Mouse (Mus musculus): Measurements from ENCODE around the gene Atp5g1.
"Not testable (repeated sequence)": the region's sequence is repeated elsewhere in the genome, so short reads cannot be mapped to it uniquely, and the experiment has no call there.

The Atp5g1 gene

DNA sequence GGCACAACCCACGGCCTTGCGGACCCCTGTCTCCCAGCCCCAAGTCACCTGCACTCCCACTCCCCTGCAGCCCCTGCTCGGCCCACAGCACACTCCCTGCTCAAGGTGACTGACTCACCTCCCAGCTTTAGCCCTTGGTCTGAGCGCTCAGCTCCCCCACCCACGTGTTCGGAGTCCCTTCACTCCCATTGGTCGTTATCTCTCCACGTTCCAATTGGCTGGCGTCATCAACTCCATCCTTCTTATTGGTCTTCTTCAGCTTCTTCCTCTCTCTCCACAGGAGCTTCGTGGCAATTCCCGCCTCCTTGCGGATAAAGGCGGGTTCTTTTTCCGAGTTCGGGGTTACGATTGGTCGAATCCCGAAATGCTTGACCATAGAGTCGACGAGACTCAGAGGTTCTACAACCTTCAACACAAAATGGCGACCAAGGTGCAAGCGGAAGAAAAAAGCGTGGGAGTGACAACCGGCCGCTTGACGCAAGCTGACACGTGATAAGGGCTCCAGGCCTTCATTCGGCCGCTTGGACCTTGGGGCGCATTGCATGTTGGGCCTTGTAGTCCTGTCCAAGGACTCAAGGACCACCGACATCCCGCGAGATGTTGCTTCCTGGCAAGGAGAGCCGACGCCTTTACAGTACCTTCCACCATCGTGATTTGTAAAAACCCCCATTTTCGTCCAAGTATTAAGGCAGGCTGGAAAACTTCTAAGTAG, at the start of gene Atp5g1:
Gene Atp5g1, minus strand, starts transcription at position 162 of the 712 bp plus-strand sequence.
- DNase-seq (ENCODE audit: low spot score in 2 of 2): peak; percentile 99

DNA sequence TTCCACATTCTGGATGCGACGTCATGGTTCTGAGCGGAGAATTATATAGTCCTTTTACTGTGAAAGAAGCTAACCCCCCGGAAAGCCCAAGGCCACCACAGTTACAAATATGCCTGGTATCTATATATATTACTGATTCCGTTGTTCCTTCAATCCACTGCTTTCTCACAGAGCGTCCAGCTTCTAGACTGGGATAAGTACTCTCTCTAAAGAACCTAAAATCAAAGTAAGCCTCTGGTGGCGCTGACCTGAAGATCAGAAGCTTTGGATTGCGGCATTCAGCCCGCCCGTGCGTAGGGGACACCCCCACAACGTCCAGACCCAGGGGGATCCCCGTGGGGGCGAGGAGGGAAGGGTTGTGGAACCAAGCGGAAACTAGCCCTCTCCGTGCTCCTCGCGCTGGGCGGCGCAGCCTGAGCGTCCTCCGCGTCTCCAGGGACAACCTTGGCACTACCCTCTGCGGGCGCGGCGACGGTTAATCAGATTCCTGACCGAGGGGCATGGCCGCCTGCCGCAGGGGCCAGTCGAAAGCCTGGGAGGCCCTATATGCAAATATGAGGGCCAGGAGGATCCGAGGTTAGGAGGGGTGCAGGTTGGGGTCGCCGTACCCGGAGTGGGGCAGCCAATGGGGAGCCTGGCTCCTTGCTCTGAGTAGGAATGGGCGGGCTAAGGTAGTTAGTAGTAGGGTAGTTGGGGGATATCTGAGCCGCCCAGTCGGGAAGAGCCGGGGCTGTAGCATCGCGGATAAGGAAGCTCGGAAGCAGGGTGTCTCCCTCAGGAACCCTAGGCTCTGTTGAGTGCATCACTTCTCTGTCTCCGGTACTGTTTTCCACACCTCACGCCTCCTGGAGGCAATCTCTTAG, 48.8 kb upstream of the Atp5g1 start:
- DNase-seq (ENCODE audit: low spot score in 2 of 2): no peak

DNA sequence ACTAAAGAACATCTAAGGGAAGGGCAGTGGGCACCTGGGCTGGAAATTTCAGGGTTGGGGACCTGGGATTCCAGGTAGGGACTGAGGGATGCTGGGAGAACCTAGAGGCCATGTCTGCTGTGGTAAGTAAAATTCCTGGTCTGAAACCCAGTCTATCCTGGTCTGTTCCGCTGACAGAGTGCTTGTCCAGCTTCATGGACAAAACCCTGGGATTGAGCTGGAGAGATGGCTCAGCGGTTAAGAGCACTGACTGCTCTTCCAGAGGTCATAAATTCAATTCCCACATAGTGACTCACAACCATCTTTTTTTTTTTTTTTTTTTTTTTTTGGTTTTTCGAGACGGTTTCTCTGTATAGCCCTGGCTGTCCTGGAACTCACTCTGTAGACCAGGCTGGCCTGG, 47.3 kb upstream of the Atp5g1 start:
- DNase-seq (ENCODE audit: low spot score in 2 of 2): not testable (repeated sequence)

DNA sequence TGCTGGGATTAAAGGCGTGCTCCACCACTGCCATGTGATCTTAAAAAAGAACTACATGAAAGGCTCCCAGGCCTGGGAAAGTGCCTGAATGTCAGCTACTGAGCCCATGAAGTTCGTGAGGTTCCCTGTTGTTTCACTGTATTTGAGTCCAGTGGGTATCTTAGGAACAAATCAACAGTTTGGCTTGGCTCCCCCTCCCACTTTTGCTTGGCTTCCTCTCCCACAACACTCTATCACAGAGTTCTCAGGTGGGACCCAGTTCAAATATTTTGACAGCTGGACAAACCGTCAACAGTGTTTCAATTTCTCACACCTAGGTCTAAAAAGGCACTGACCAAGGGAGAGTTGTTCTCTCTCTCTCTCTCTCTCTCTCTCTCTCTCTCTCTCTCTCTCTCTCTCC, 43.9 kb upstream of the Atp5g1 start:
- DNase-seq (ENCODE audit: low spot score in 2 of 2): no peak

DNA sequence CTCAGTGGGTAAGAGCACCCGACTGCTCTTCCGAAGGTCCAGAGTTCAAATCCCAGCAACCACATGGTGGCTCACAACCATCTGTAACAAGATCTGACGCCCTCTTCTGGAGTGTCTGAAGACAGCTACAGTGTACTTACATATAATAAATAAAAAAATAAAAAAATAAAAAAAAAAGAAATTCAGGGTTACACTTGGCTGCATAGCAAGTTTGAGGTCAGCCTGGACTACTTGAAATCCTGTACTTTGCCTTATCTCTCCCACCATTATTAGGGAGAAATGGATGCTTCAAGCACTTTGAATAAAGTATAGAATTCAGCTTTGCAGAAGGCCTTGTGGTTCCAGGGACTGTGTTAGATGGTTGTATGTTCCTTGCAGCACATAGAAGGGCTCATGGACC, 41.5 kb upstream of the Atp5g1 start:
- DNase-seq (ENCODE audit: low spot score in 2 of 2): not testable (repeated sequence)

DNA sequence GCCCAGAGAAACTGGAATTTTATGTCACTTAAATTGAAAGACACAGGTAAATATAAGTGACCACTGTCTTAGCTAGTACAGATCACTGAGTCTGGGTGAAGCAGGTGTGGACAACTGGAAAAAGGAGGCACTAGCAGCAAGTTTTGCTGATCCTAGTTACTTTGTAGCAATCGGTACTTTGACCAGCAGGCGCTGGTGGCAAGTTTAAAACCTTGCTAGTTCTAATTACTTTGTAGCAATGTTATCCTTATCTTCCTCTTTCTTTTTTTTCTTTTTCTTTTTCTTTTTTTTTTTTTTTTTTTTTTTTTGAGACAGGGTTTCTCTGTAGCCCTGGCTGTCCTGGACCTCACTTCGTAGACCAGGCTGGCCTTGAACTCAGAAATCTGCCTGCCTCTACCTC, 40.6 kb upstream of the Atp5g1 start:
- DNase-seq (ENCODE audit: low spot score in 2 of 2): no peak

DNA sequence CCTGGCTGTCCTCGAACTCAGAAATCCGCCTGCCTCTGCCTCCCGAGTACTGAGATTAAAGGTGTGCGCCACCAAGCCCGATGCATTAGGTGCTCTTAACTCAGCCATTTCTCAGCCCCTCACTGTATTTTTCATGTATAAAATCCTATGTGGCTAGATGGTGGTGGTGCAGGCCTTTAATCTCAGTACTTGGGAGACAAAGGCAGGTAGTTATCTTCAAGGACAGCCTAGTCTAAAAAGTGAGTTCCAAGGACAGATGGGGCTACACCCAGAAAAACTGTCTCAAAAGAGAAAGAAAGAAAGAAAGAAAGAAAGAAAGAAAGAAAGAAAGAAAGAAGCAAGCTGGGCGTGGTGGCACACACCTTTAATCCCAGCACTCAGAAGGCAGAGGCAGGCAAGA, 39.9 kb upstream of the Atp5g1 start:
- DNase-seq (ENCODE audit: low spot score in 2 of 2): no peak

DNA sequence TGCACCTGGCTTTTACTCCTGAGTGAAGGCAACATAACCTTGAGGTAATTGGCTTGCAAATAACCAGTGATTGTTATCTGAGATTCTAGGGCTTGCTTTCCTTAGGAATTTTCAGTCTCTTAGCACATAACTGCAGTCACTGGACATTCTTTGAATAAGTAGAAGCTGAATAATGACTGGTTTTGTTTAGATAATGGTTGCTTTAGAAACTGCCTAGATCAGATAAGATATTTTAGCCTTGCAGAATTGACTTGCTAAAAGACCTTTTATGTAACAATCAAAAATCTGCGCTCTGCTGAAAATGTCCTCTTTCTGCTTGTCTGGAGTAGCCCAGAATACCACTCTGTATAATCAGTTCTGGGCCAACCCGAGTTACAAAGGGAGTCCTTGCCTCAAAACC, 38.6 kb upstream of the Atp5g1 start:
- DNase-seq (ENCODE audit: low spot score in 2 of 2): no peak

DNA sequence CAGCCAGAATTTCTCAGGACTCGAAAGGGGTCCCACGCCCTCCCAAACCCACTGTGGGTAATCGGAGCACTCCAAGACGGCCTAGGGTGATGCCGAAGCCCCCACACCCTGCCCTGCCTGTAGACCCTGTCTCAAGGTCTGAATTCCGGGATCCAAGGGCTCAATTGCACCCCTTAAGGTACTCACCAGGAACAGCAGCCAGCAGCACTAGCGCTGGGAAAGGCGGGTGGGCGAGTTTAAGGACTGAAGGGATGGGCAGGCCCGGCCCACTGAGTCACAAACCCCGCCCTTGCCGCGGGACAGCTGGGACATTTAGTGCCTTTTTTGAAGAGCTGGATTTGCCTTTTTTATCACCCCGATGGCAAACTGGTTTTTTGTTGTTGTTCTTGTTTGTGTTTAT, 36.3 kb upstream of the Atp5g1 start, which contains the start of gene Calcoco2:
Gene Calcoco2, minus strand, starts transcription at position 214 of the 400 bp plus-strand sequence.
- DNase-seq (ENCODE audit: low spot score in 2 of 2): no peak

DNA sequence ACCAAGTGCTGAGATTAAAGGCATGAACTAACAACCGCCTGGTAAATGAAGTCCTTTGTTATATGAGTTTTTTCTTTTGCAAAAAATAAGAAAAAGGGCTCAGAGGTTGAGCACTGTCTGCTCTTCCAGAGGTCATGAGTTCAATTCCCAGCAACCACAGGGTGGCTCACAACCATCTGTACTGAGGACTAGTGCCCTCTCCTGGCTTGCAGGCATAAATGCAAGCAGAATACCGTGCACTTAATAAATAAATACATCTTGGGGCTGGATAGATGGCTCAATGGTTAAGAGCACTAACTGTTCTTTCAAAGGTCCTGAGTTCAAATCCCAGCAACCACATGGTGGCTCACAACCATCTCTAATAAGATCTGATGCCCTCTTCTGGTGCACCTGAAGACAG, 35.5 kb upstream of the Atp5g1 start:
- DNase-seq (ENCODE audit: low spot score in 2 of 2): not testable (repeated sequence)

DNA sequence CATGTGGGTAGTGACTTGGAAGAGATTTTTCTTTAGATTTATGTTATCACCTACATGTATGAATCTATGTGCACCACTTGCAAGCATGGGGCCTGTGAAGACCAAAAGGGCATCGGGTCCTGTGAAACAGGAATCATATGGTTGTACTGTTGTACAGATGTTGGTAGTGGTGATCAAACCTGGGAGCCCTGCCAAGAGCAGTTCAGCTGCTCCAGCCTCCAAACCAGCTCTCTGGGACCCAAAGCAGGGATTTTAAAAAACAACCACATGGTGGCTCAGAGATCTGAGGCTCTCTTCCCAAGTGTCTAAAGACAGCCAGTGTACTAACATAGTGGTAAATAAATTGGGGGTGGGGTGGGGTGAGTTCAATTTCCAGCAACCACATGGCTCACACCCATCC, 32.9 kb upstream of the Atp5g1 start:
- no peak for DNase-seq (ENCODE audit: low spot score in 2 of 2)

DNA sequence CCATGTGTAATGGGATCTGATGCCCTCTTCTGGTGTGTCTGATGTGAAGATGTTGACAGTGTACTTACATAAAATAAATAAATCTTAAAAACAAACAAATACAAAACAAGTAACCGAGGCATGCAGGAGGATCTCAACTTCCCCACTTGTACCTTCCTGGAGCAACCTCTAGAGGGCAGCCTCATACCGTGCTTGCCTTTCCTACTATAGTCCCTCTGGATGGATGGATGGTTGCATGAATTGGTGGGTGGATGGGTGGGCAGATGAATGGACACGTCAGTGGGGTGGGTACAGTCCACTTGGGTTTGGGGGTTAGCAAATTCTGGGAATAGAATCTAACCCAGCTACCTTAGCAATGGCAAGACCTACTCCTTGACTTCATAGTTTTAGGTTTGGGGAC, 17.9 kb upstream of the Atp5g1 start:
- DNase-seq (ENCODE audit: low spot score in 2 of 2): peak; percentile 20 to 37

DNA sequence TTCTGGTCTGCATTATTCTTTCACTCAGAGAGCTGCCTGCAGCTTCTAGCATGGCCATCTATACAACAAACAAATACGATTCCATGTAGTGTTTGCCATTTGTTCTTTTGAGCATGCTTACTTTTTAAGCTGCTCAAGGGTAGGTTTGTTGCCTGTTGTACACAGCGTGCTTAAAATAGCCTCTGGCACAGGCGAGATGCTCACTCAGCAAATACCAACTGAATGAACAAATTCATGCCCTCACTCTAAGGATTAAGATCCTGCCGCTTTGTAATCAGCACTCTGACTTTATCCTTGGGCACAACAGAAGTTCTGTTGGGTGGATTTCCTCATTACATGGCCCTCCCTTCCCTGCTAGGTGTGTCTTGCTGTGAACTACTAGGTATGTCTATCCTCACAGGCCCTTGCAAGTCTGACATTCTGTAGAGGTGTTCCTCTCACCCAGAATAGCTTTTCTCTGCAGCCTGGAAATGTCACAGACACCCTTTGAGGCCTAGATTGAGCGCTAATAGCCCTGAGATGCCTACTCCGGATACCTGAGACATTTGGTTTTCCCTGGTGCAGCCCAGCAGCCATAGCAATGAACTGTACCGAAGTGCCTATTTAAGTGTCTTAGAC, 17.3 kb upstream of the Atp5g1 start:
- DNase-seq (ENCODE audit: low spot score in 2 of 2): no peak

DNA sequence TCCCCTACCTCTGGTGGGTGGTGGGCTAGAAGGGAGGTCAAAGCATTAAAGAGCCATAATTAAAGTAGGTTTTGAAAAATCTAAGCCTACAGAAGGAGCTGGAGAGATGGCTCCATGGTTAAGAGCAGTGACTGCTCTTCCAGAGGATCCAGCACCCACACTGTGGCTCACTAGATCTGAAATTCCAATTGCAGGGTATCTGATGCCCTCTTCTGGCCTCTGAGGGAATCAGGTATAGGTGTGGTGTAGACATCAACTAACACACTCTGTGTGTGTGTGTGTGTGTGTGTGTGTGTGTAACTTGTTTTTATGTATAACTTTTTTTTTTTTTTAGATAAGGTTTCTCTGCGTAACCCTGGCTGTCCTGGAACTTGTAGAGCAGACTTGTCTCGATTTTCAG, 15.6 kb upstream of the Atp5g1 start:
- no peak for DNase-seq (ENCODE audit: low spot score in 2 of 2)

DNA sequence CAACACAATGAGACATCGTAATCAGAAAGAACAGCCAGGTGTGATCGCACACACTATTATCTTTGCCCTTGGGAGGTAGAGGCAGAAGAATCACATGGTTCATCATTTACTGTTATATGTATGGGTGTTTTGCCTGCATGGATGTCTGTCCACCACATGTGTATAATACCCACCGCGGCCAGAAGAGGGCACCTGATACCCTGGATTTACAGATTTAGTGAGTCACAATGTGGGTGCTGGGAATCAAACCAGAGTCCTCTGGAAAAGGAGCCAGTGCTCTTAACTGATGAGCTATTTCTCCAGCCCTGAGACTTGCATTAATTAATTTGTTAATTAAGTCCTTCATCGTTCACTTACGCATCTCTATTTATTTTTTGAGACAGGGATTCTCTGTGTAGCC, 12.5 kb upstream of the Atp5g1 start:
- DNase-seq (ENCODE audit: low spot score in 2 of 2): no peak

DNA sequence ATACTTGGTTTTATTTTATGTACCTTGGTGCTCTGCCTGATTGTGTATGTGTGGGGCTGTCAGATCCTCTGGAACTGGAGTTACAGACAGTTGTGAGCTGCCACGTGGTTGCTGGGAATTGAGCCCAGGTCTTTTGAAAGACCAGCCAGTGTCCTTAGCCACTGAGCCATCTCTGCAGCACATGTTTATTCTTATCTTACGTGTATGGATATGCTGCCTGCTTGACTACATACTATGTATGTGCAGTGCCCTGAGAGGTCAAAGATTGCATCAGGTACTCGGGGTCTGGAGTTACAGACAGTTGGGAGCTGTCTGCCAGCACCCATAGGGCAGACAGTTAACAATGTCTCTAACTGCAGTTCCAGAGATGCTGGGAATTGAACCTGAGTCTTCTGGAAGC, 7.2 kb upstream of the Atp5g1 start:
- no peak for DNase-seq (ENCODE audit: low spot score in 2 of 2)

DNA sequence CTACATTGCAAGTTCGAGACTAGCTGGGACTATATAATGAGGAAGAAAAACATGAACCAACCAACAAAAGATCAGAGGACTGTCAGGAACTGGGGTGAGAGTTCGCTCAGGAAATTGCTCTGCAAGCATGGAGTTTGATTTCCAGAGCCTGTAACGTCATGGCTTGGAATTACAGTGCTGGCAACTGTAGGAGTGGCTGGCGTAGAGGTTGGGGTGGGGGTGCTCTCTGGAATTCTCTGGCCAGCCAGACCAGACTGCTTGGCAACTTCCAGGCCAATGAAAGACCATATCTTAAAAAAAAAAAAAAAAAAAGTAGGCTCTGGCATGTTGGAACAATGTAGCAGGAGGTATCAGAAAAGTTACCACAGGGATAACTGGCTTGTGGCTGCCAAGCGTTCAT, 5.3 kb upstream of the Atp5g1 start:
- DNase-seq (ENCODE audit: low spot score in 2 of 2): no peak

DNA sequence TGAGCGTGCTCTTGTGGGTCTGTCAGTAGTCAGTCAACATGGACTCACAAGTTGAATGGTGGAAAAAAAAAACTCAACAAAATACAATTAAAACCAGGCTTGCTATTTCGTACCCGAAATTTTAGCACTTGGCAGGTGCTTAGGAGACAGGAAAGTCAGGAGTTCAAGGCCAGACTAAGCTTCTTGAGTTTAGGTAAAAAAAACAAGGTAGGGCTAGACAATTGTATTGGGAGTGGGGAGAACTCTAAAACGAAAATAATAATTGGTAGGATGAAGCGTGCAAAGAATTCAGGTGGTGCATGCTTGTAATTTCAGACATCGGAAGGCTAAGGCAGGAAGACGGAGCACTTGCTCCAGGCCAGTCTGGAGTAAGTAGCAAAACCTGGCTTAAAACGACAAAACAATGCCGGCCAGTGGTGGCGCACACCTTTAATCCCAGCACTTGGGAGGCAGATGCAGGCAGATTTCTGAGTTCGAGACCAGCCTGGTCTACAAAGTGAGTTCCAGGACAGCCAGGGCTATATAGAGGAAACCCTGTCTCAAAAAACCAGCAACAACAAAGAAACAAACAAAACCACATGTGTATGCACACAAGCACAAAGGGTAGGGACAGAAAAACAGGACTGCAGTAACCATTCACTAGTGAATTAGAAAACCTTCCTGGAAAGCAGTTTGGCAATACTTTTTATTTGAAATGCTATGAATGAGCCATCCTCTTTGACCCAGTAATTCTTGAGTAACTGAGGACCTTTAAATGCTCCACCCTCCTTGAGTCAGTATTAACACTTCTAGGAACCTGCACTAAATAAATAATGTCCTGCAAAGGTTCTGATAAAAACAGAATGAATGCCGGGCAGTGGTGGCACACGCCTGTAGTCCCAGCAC, 993 bp upstream of the Atp5g1 start:
- no peak for DNase-seq (ENCODE audit: low spot score in 2 of 2)

DNA sequence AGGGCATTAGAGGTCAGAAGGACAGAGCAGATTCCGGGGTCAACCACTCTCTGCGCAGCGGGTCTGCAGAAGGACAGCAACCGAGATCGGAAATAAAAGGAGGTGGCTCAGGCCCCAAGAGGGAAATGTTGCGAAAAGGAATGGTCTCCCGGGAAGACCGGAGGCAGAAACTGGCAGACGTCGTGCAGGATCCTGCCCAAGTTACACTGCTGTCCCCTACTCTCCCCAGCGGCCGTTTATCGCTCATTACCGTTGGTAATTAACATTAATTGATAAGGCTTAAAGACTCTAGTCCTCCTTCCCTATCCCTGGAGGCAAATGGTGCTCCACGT, 327 bp downstream of the Atp5g1 start:
- DNase-seq (ENCODE audit: low spot score in 2 of 2): no peak

DNA sequence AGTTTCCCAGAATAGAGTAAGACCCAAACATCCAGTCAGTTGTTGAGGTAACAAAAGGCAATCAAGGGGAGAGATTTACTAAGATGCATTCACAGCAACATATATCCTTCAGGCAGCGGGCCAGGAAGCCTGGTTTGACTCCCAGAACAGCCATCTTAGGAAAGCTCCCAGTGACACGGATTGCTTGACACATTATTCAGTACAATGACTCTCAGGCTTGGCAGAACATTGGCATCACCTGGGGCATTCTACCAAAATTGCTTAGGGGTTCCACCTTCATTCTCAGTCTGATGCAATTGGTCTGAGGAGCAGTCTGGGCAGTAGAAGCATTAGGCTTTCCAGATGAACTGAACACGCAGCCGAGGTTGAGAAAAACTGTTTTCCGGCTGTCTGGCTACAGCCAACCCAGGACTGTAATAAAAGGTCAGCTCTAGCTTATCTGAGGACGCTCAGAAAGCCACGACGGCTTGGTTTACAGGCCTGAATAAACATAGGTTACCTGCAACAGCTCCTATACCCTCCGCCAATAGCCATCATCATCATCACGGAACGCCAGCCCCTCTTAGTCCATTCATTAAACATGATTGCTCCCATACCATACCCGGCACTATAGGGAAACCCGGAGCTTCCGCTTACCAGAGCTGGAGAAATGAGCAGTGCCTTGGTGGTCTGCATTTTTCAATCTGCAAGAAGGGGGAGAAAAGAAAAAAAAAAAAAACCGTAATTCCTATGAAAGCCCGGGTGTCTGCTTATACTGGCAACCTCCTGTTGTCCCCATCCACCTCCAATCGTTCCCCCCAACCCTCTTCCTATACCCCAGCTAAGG, 906 bp downstream of the Atp5g1 start:
- no peak for DNase-seq (ENCODE audit: low spot score in 2 of 2)
